Mouse (Mus musculus): ENCODE results near the gene Olfr904.

Gene Olfr904

GRCm38 (mm10) chr9:38462844-38463243 lies at the start of gene Olfr904:
Gene Olfr904, plus strand, starts transcription at chr9:38463144.
- no peak for DNase-seq (ENCODE audit: low read depth, low spot score)

- DNase-seq (ENCODE audit: low read depth, low spot score) = peak; percentile 7
These were observed 49.4 kb upstream of the Olfr904 start for GRCm38 (mm10) chr9:38413502-38413901.

- DNase-seq (ENCODE audit: low read depth, low spot score) = no peak
These were observed 39.1 kb upstream of the Olfr904 start for GRCm38 (mm10) chr9:38423801-38424200.

GRCm38 (mm10) chr9:38427026-38427425 lies 35.9 kb upstream of the Olfr904 start:
- no peak for DNase-seq (ENCODE audit: low read depth, low spot score)

- DNase-seq (ENCODE audit: low read depth, low spot score) = no peak
These were observed 33.8 kb upstream of the Olfr904 start, which contains the start of gene Olfr901 for GRCm38 (mm10) chr9:38429155-38429554. Gene Olfr901, plus strand, starts transcription at chr9:38429455.

GRCm38 (mm10) chr9:38447352-38447751 lies 15.6 kb upstream of the Olfr904 start, which contains the start of gene Olfr902:
Gene Olfr902, plus strand, starts transcription at chr9:38447652.
- DNase-seq (ENCODE audit: low read depth, low spot score) = no peak

GRCm38 (mm10) chr9:38470807-38471206 lies 7.9 kb downstream of the Olfr904 start, which contains the start of gene Olfr905:
Gene Olfr905, plus strand, starts transcription at chr9:38471107.
- no peak for DNase-seq (ENCODE audit: low read depth, low spot score)

GRCm38 (mm10) chr9:38486785-38487184 lies 23.8 kb downstream of the Olfr904 start, which contains the start of gene Olfr906:
Gene Olfr906, plus strand, starts transcription at chr9:38487085.
- DNase-seq (ENCODE audit: low read depth, low spot score) = no peak

GRCm38 (mm10) chr9:38495501-38495900 lies 32.6 kb downstream of the Olfr904 start, which contains the start of gene Olfr907:
Gene Olfr907, plus strand, starts transcription at chr9:38495801.
- DNase-seq (ENCODE audit: low read depth, low spot score) = no peak

GRCm38 (mm10) chr9:38512353-38512752 lies 49.4 kb downstream of the Olfr904 start:
- DNase-seq (ENCODE audit: low read depth, low spot score) = no peak

All from 3T3-L1 (cell line).